Mouse (Mus musculus): ENCODE results near the gene Adam33. TPM values are rescaled to one million over a fixed set of nuclear protein-coding genes. Genes with fewer than 3 reads are reported as not detected.

Adam33 gene
- polyA plus RNA-seq, 1 experiment from 2014 or later, result 4.2 TPM

GRCm38 (mm10) chr2:131084206-131084605 lies 20.6 kb upstream of the Adam33 start:
- H3K27ac ChIP-seq, result no peak overlapping the region
- 0 out of 2 replicates have a peak, but pooled peaks cover 3% of the 10 kb centered on the region for H3K4me1 ChIP-seq
- no peaks in the 10 kb centered on the region for H3K9me3 ChIP-seq
- 74% methylated on average over 4 of the region's 4 CpGs for WGBS
- H3K27me3 ChIP-seq (ENCODE audit: insufficient read depth, poor library complexity, severe bottlenecking), result peaks cover 27% of the 10 kb centered on the region
- no peak overlapping the region for H3K4me3 ChIP-seq
- no peaks in the 10 kb centered on the region for H3K36me3 ChIP-seq
- DNase-seq (ENCODE audit: low spot score), result no peak

- Histone ChIP-seq H3K27ac (no peak overlapping the region), H3K9me3 (no peaks in the 10 kb centered on the region), H3K27me3 (ENCODE audit: insufficient read depth, poor library complexity, severe bottlenecking) (peaks cover 51% of the 10 kb centered on the region), H3K4me3 (no peak overlapping the region), H3K36me3 (no peaks in the 10 kb centered on the region), H3K4me1 (peaks cover 10% of the 10 kb centered on the region; the same call in 1 of the 2 replicates)
- no peak for DNase-seq (ENCODE audit: low spot score)
- 57% methylated on average over 5 of the region's 5 CpGs for WGBS
Measured at GRCm38 (mm10) chr2:131080507-131080906, 16.9 kb upstream of the Adam33 start.

- H3K4me3 ChIP-seq, result no peak overlapping the region
- no peak for DNase-seq (ENCODE audit: low spot score)
- peaks cover 7% of the 10 kb centered on the region; the same call in 1 of the 2 replicates for H3K4me1 ChIP-seq
- H3K27me3 ChIP-seq (ENCODE audit: insufficient read depth, poor library complexity, severe bottlenecking), result peaks cover 57% of the 10 kb centered on the region
- no peaks in the 10 kb centered on the region for H3K36me3 ChIP-seq
- H3K9me3 ChIP-seq, result no peaks in the 10 kb centered on the region
- WGBS, result 83% methylated on average over 10 of the region's 10 CpGs
- H3K27ac ChIP-seq, result no peak overlapping the region
Measured at GRCm38 (mm10) chr2:131072536-131072935, 8.9 kb upstream of the Adam33 start.

- 77% methylated on average over 6 of the region's 6 CpGs for WGBS
- H3K27me3 ChIP-seq (ENCODE audit: insufficient read depth, poor library complexity, severe bottlenecking), result peaks cover 60% of the 10 kb centered on the region
- no peak for DNase-seq (ENCODE audit: low spot score)
- peaks cover 12% of the 10 kb centered on the region for H3K4me1 ChIP-seq
- H3K4me3 ChIP-seq, result no peak overlapping the region
- H3K9me3 ChIP-seq, result no peaks in the 10 kb centered on the region
- H3K36me3 ChIP-seq, result no peaks in the 10 kb centered on the region
- H3K27ac ChIP-seq, result no peak overlapping the region
Measured at GRCm38 (mm10) chr2:131067481-131067880, 3.9 kb upstream of the Adam33 start.

GRCm38 (mm10) chr2:131066342-131066741 lies 2.7 kb upstream of the Adam33 start:
- Histone ChIP-seq H3K4me1 (peaks cover 23% of the 10 kb centered on the region), H3K9me3 (no peaks in the 10 kb centered on the region), H3K27me3 (ENCODE audit: insufficient read depth, poor library complexity, severe bottlenecking) (peaks cover 66% of the 10 kb centered on the region), H3K36me3 (no peaks in the 10 kb centered on the region), H3K4me3 (no peak overlapping the region), H3K27ac (no peak overlapping the region)
- no peak for DNase-seq (ENCODE audit: low spot score)
- WGBS, result 68% methylated on average over 9 of the region's 9 CpGs

GRCm38 (mm10) chr2:131061607-131062006 lies 2.0 kb downstream of the Adam33 start:
- no peak overlapping the region; the same call in 1 of the 2 replicates for H3K4me3 ChIP-seq
- DNase-seq (ENCODE audit: low spot score), result no peak
- no peaks in the 10 kb centered on the region for H3K36me3 ChIP-seq
- H3K27me3 ChIP-seq (ENCODE audit: insufficient read depth, poor library complexity, severe bottlenecking), result peaks cover 81% of the 10 kb centered on the region
- no peaks in the 10 kb centered on the region for H3K9me3 ChIP-seq
- peak overlapping the region; percentile 68 for H3K27ac ChIP-seq
- H3K4me1 ChIP-seq, result peaks cover 42% of the 10 kb centered on the region
- 26% methylated on average over 5 of the region's 5 CpGs for WGBS

GRCm38 (mm10) chr2:131060784-131061183 lies 2.8 kb downstream of the Adam33 start:
- Histone ChIP-seq H3K4me1 (peaks cover 50% of the 10 kb centered on the region), H3K4me3 (no peak overlapping the region), H3K9me3 (no peaks in the 10 kb centered on the region), H3K27me3 (ENCODE audit: insufficient read depth, poor library complexity, severe bottlenecking) (peaks cover 83% of the 10 kb centered on the region), H3K27ac (peak overlapping the region; percentile 68), H3K36me3 (no peaks in the 10 kb centered on the region)
- 53% methylated on average over 6 of the region's 6 CpGs for WGBS
- DNase-seq (ENCODE audit: low spot score), result no peak

GRCm38 (mm10) chr2:131059781-131060540 lies 3.7 kb downstream of the Adam33 start:
- WGBS, result 78% methylated on average over 9 of the region's 9 CpGs
- H3K4me3 ChIP-seq, result no peak overlapping the region

GRCm38 (mm10) chr2:131059377-131059776 lies 4.2 kb downstream of the Adam33 start:
- Histone ChIP-seq H3K36me3 (no peaks in the 10 kb centered on the region), H3K4me1 (peaks cover 64% of the 10 kb centered on the region), H3K27me3 (ENCODE audit: insufficient read depth, poor library complexity, severe bottlenecking) (peaks cover 83% of the 10 kb centered on the region), H3K27ac (no peak overlapping the region; the same call in 1 of the 2 replicates), H3K9me3 (no peaks in the 10 kb centered on the region), H3K4me3 (no peak overlapping the region)
- 39% methylated on average over 1 of the region's 1 CpGs for WGBS
- no peak for DNase-seq (ENCODE audit: low spot score)

More at GRCm38 (mm10) chr2:131059781-131060540, 3.7 kb downstream of the Adam33 start:
- DNase-seq (ENCODE audit: low spot score), result no peak
- peak overlapping the region; percentile 68; the same call in 1 of the 2 replicates for H3K27ac ChIP-seq
- no peaks in the 10 kb centered on the region for H3K9me3 ChIP-seq
- H3K4me1 ChIP-seq, result peaks cover 58% of the 10 kb centered on the region
- H3K27me3 ChIP-seq (ENCODE audit: insufficient read depth, poor library complexity, severe bottlenecking), result peaks cover 83% of the 10 kb centered on the region
- H3K36me3 ChIP-seq, result no peaks in the 10 kb centered on the region

- no peak overlapping the region for H3K27ac ChIP-seq
- H3K9me3 ChIP-seq, result no peaks in the 10 kb centered on the region
- peaks cover 71% of the 10 kb centered on the region for H3K4me1 ChIP-seq
- DNase-seq (ENCODE audit: low spot score), result no peak
- no peaks in the 10 kb centered on the region for H3K36me3 ChIP-seq
- peaks cover 83% of the 10 kb centered on the region for H3K27me3 ChIP-seq (ENCODE audit: insufficient read depth, poor library complexity, severe bottlenecking)
- WGBS, result 89% methylated on average over 8 of the region's 8 CpGs
- no peak overlapping the region for H3K4me3 ChIP-seq
Measured at GRCm38 (mm10) chr2:131058672-131059071, 4.9 kb downstream of the Adam33 start.

GRCm38 (mm10) chr2:131056191-131056590 lies 7.4 kb downstream of the Adam33 start:
- no peaks in the 10 kb centered on the region for H3K9me3 ChIP-seq
- peaks cover 87% of the 10 kb centered on the region for H3K27me3 ChIP-seq (ENCODE audit: insufficient read depth, poor library complexity, severe bottlenecking)
- no peak overlapping the region for H3K27ac ChIP-seq
- peaks cover 62% of the 10 kb centered on the region for H3K4me1 ChIP-seq
- DNase-seq (ENCODE audit: low spot score), result no peak
- WGBS, result 5% methylated on average over 10 of the region's 10 CpGs
- H3K36me3 ChIP-seq, result no peaks in the 10 kb centered on the region
- peak overlapping the region; percentile 55; the same call in 1 of the 2 replicates for H3K4me3 ChIP-seq

- H3K27me3 ChIP-seq (ENCODE audit: insufficient read depth, poor library complexity, severe bottlenecking), result peaks cover 91% of the 10 kb centered on the region
- peak overlapping the region; percentile 55 for H3K4me3 ChIP-seq
- peaks cover 56% of the 10 kb centered on the region for H3K4me1 ChIP-seq
- WGBS, result 4% methylated on average over 10 of the region's 10 CpGs
- no peak overlapping the region for H3K27ac ChIP-seq
- H3K36me3 ChIP-seq, result no peaks in the 10 kb centered on the region
- DNase-seq (ENCODE audit: low spot score), result peak; percentile 91
- no peaks in the 10 kb centered on the region for H3K9me3 ChIP-seq
Measured at GRCm38 (mm10) chr2:131055631-131056030, 8.0 kb downstream of the Adam33 start.

- no peaks in the 10 kb centered on the region for H3K9me3 ChIP-seq
- peaks cover 49% of the 10 kb centered on the region for H3K4me1 ChIP-seq
- DNase-seq (ENCODE audit: low spot score), result peak; percentile 73
- peaks cover 84% of the 10 kb centered on the region for H3K27me3 ChIP-seq (ENCODE audit: insufficient read depth, poor library complexity, severe bottlenecking)
- H3K27ac ChIP-seq, result no peak overlapping the region
- WGBS, result 1% methylated on average over 21 of the region's 21 CpGs
- H3K36me3 ChIP-seq, result no peaks in the 10 kb centered on the region
- peak overlapping the region; percentile 55 for H3K4me3 ChIP-seq
Measured at GRCm38 (mm10) chr2:131054646-131055264, 8.9 kb downstream of the Adam33 start.
